Mouse (Mus musculus) effector memory CD4-positive, alpha-beta T cell, adult 7 months (primary cell): Measurements from ENCODE around the gene Akip1. TPM values are rescaled to one million over a fixed set of nuclear protein-coding genes. Genes with fewer than 3 reads are reported as not detected.

ENCODE experiments used
- polyA plus RNA-seq: library from polyadenylated mRNA; unstranded; fragments of 100-300 nt; shearing (Covaris generic); gene quantifications from one replicate; pipeline ENCODE4 v1.2.1, GENCODE M21; 2017

Akip1 gene
- polyA plus RNA-seq, result 14.9 TPM

DNA sequence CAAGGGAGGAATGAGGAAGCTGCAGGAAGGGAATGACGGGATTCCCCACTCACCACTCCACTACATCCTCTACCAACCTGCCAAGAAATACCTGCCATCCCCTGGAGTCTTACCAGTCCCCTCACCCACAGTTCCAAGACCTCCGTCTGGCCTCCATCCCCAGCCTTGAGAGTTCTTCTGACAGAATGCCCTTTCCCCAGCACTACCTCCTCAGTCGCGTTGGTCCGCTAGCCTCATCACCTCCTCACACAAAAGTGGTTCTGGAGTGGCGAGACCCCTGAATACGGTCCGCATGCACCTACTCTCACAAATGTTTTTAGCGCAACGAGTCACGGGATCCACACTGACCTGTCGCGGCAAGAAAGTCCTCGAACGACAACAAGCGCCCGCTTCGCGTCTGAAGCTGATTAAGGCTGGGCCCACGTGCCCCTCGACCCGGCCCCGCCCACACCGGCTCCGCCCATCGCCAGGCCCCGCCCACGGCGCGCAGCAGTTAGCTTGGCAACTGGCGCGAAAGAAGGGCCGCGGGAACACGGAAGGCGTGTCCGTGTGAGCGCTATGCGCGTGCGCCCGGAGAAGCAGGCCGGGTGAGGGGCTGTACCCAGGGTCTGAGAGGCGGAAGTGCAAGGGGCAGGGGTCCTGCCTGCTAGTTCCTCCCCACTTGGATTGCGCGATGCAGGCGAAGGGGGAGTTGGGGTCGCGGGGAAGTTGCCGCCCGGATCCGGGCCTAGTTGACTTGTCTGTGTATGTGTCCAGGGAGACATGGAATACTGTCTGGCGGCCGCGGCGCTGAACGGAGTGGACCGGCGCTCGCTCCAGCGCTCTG lies at the start of gene Akip1, which contains the start of gene St5:
Akip1 (plus strand) TSS at position 501 of the 826 bp plus-strand sequence.
St5 (minus strand) TSS at position 416 of the 826 bp plus-strand sequence.

DNA sequence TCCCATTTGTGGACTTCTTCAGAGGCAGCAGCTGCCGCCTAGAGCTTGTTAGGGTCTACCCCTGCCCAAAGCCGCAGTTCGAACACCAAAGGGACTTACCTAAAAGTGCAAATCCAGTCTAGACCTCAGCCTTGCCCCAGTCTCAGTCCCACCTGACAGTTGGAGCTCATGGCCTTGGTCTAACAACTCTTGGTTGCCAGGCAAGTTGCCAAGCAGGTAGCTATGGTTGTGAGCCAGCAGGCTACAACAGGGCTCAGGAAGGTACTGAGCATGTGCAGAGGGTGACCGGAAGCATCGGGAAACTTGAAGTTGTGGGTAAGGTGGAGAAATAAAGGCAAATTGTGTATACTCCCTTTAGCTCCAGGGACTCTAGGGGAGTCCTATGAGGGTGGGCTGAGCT lies 20.2 kb downstream of the Akip1 start, which contains the start of gene BC051019:
BC051019 (minus strand) TSS at position 154 of the 400 bp plus-strand sequence.

DNA sequence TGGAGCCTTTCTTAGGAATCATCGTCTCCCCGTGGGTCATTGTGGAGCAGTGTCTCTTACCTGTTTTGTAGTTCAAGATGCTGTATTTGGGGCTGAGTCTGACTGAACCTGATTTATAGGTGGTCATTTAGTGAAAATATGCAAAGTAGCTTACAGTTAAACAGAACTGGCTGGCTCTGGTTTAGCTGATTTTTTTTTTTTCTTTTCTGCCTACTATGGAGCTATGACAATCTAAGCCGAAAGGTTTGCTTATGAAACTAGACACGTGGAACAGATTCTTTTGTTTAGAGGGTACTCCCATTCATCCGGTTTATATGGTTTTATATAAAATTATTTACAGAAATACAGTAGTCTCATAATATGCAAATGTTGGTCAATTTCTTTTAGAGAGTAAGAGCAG lies 28.1 kb downstream of the Akip1 start, which contains the start of gene Ascl3:
Ascl3 (minus strand) TSS at position 101 of the 400 bp plus-strand sequence.

GRCm38 (mm10) chr7:109752008-109752925 lies 48.8 kb downstream of the Akip1 start, which contains the start of gene Tmem9b:
Gene Tmem9b, minus strand, starts transcription at chr7:109752875.

Other genes starting within 250 kb of the Akip1 start
- gene Trim66, start 195.6 kb upstream of the Akip1 start, polyA plus RNA-seq, result 0.74 TPM
- 119 TPM for gene Rpl27a, start 184.5 kb upstream of the Akip1 start, polyA plus RNA-seq
- 1.2 TPM for gene St5, start 85 bp upstream of the Akip1 start, polyA plus RNA-seq
- not detected for gene BC051019, start 20.2 kb downstream of the Akip1 start, polyA plus RNA-seq
- gene Ascl3, start 28.0 kb downstream of the Akip1 start, polyA plus RNA-seq, result 1.3 TPM
- gene Tmem9b, start 49.2 kb downstream of the Akip1 start, polyA plus RNA-seq, result 97.2 TPM
- 1.1 TPM for gene Nrip3, start 78.3 kb downstream of the Akip1 start, polyA plus RNA-seq
- gene Scube2, start 162.0 kb downstream of the Akip1 start, polyA plus RNA-seq, result not detected